Mouse (Mus musculus) limb, embryonic 14.5 days (tissue): Measurements from ENCODE around the gene Copz2. TPM values are rescaled to one million over a fixed set of nuclear protein-coding genes. Genes with fewer than 3 reads are reported as not detected.
A peak's percentile ranks its signal among the peaks of the same experiment; 100 is the strongest.

Experiments
- ATAC-seq: fragments of 200-750 bp; cut with Nextera tagmentation; 2 replicates; pipeline ENCODE4 v1.8.0; 2017; ENCODE audit warnings: low read depth, moderate number of reproducible peaks, moderate TSS enrichment; ENCODE audit not compliant: low FRiP score
- DNase-seq: peaks from one replicate; pipeline ENCODE4 v3.0.0-alpha.2; 2015; ENCODE audit warnings: low spot score
- H3K27ac ChIP-seq: fragments of 300-500 bp; sonication (generic); replicated peaks from 2 replicates; pipeline ENCODE4 v1.5.1; 2014; ENCODE audit warnings: low read depth, mild to moderate bottlenecking, low read length, moderate library complexity, mixed read lengths
- H3K27me3 ChIP-seq: fragments of 300-500 bp; sonication (generic); 2 replicates; pipeline ENCODE4 v1.6.1; 2014; ENCODE audit warnings: low read length, mixed read lengths; ENCODE audit not compliant: control insufficient read depth, insufficient read depth
- H3K36me3 ChIP-seq: fragments of 300-500 bp; sonication (generic); 2 replicates; pipeline ENCODE4 v1.6.1; 2014; ENCODE audit warnings: mild to moderate bottlenecking, low read length, moderate library complexity, mixed read lengths; ENCODE audit not compliant: control insufficient read depth, insufficient read depth
- H3K4me1 ChIP-seq: fragments of 300-500 bp; sonication (generic); 2 replicates; pipeline ENCODE4 v1.6.1; 2014; ENCODE audit warnings: antibody characterized with exemption, low read length, mixed read lengths; ENCODE audit not compliant: control insufficient read depth, insufficient read depth
- H3K4me2 ChIP-seq: fragments of 300-500 bp; sonication (generic); replicated peaks from 2 replicates; pipeline ENCODE4 v1.6.1; 2014; ENCODE audit warnings: low read depth, mild to moderate bottlenecking, low read length, moderate library complexity; ENCODE audit not compliant: severe bottlenecking
- H3K4me3 ChIP-seq: fragments of 300-500 bp; sonication (generic); replicated peaks from 2 replicates; pipeline ENCODE4 v1.5.1; 2014; ENCODE audit warnings: low read length
- H3K9ac ChIP-seq: fragments of 300-500 bp; sonication (generic); 2 replicates; pipeline ENCODE4 v1.6.1; 2014; ENCODE audit warnings: mild to moderate bottlenecking, low read depth, low read length, moderate library complexity; ENCODE audit not compliant: severe bottlenecking
- H3K9me3 ChIP-seq: fragments of 300-500 bp; sonication (generic); 2 replicates; pipeline ENCODE4 v1.6.1; 2016; ENCODE audit warnings: low read length; ENCODE audit not compliant: control insufficient read depth
- POLR2A ChIP-seq: fragments of 200-500 bp; IDR thresholded peaks from 2 replicates; pipeline ENCODE4 v1.8.0; 2012; ENCODE audit warnings: inconsistent platforms, mild to moderate bottlenecking, moderate library complexity, borderline replicate concordance; ENCODE audit not compliant: insufficient read depth, insufficient read length; ENCODE audit errors: extremely low read depth
- WGBS: fragments of 180-500 bp; shearing (Covaris S2); extraction: QIAGEN DNeasy Blood & Tissue Kit; methylation state at CpG from one replicate; pipeline ENCODE4 v1.1.7; 2014; 5-methylcytosine and 5-hydroxymethylcytosine counted together
- microRNA counts: library from miRNA; unstranded; fragments of <30 nt; microRNA quantifications from one replicate; lab custom pipeline; 2016
- microRNA-seq: library from miRNA; unstranded; fragments of <30 nt; microRNA quantifications from one replicate; pipeline ENCODE4, GENCODE M21; 2016
- polyA plus RNA-seq, 2 experiments: library from polyadenylated mRNA; depleted of rRNA in 1 of 2; stranded (reverse) in 1 of 2; unstranded in 1 of 2; fragments of >200 nt; fragmentation: Nextera tagmentation in 1 of 2; extraction: Ambion mirVana in 1 of 2; gene quantifications; 2 replicates each; pipeline versions ENCODE4 v1.2.1 to v1.2.3; 2012 to 2014

Copz2 gene
- polyA plus RNA-seq, 2 experiments: 141 to 210 TPM

DNA sequence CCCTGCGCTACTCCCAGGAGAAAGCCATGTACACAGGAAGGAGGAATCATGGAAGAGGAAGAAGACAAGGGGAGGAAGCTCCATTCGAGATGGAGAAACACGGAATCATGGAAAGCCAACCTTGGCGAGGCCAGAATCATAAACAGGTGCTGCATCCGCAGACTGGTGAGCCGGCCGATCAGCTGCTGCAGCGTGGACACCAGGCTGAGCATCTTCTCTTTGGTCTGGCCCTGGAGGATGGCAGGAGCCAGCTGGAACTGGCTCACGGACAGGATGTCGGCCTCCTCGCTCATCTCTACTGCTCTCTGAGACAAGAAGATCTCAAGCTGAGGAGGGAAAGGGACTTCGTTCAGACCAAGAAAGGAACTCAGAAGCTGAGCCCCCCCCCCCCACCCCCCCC is 58.9 kb downstream of the Copz2 start:
- no peak for TF ChIP-seq POLR2A
- no peaks in the 10 kb centered on the region for H3K9me3 ChIP-seq
- no peak for DNase-seq
- no peak for ATAC-seq
- no peak overlapping the region for H3K4me3 ChIP-seq
- peaks cover 51% of the 10 kb centered on the region for H3K36me3 ChIP-seq
- H3K27ac ChIP-seq: no peak overlapping the region
- H3K27me3 ChIP-seq: no peaks in the 10 kb centered on the region
- WGBS: 90% methylated on average over 12 of the region's 12 CpGs
- H3K9ac ChIP-seq: no peak overlapping the region
- H3K4me2 ChIP-seq: no peak overlapping the region
- no peaks in the 10 kb centered on the region for H3K4me1 ChIP-seq

GRCm38 (mm10) chr11:96910003-96910402 is 60.3 kb downstream of the Copz2 start:
- no peaks in the 10 kb centered on the region for H3K27me3 ChIP-seq
- TF ChIP-seq POLR2A: no peak
- H3K36me3 ChIP-seq: peaks cover 51% of the 10 kb centered on the region
- ATAC-seq (peak; percentile 78; the same call in 1 of the 2 replicates), DNase-seq (peak; percentile 88)
- H3K9ac ChIP-seq: no peak overlapping the region
- H3K9me3 ChIP-seq: no peaks in the 10 kb centered on the region
- no peaks in the 10 kb centered on the region; the same call in 1 of the 2 replicates for H3K4me1 ChIP-seq
- H3K27ac ChIP-seq: no peak overlapping the region
- no peak overlapping the region for H3K4me2 ChIP-seq
- WGBS: 32% methylated on average over 7 of the region's 7 CpGs
- H3K4me3 ChIP-seq: no peak overlapping the region

MicroRNAs encoded within 50 kb of the gene (microRNA counts, 519-probe panel; counts per million panel counts)
- 4,398 counts per million, percentile 88 among the panel's probes with 10 or more counts for microRNA mmu-miR-152 (lab: Ali Mortazavi, UCI)

Small RNA genes within 50 kb of the gene (microRNA-seq; reads per million reads assigned to microRNA genes)
- 368 reads per million, percentile 61 among the genes with 10 or more reads in this experiment for gene Mir152

Other genes with a start within 250 kb of the Copz2 start
- gene Snx11, start 72.3 kb upstream of the Copz2 start, polyA plus RNA-seq (2012; rRNA removed): 28.3 and 28.7 TPM in 2 replicates
- gene Snx11, start 72.3 kb upstream of the Copz2 start, polyA plus RNA-seq (2014; fragmentation: Nextera tagmentation; extraction: Ambion mirVana): 11.9 and 13.3 TPM in 2 replicates
- 68.4 and 98.9 TPM in 2 replicates for gene Cbx1, start 60.7 kb upstream of the Copz2 start, polyA plus RNA-seq (2012; rRNA removed)
- gene Cbx1, start 60.7 kb upstream of the Copz2 start, polyA plus RNA-seq (2014; fragmentation: Nextera tagmentation; extraction: Ambion mirVana): 87.8 and 98.5 TPM in 2 replicates
- 94.5 and 125 TPM in 2 replicates for gene Nfe2l1, start 19.9 kb upstream of the Copz2 start, polyA plus RNA-seq (2012; rRNA removed)
- gene Nfe2l1, start 19.9 kb upstream of the Copz2 start, polyA plus RNA-seq (2014; fragmentation: Nextera tagmentation; extraction: Ambion mirVana): 42.0 and 49.6 TPM in 2 replicates
- gene Cdk5rap3, start 66.6 kb downstream of the Copz2 start, polyA plus RNA-seq (2012; rRNA removed): 71.4 and 74.5 TPM in 2 replicates
- 79.6 and 83.6 TPM in 2 replicates for gene Cdk5rap3, start 66.6 kb downstream of the Copz2 start, polyA plus RNA-seq (2014; fragmentation: Nextera tagmentation; extraction: Ambion mirVana)
- gene Prr15l, start 78.2 kb downstream of the Copz2 start, polyA plus RNA-seq (2012; rRNA removed): 0.47 and 1.2 TPM in 2 replicates
- gene Prr15l, start 78.2 kb downstream of the Copz2 start, polyA plus RNA-seq (2014; fragmentation: Nextera tagmentation; extraction: Ambion mirVana): 3.3 and 3.7 TPM in 2 replicates
- 13.9 and 15.4 TPM in 2 replicates for gene Pnpo, start 94.1 kb downstream of the Copz2 start, polyA plus RNA-seq (2012; rRNA removed)
- gene Pnpo, start 94.1 kb downstream of the Copz2 start, polyA plus RNA-seq (2014; fragmentation: Nextera tagmentation; extraction: Ambion mirVana): 22.6 and 24.2 TPM in 2 replicates
- gene Sp2, start 133.1 kb downstream of the Copz2 start, polyA plus RNA-seq (2012; rRNA removed): 16.0 and 22.3 TPM in 2 replicates
- gene Sp2, start 133.1 kb downstream of the Copz2 start, polyA plus RNA-seq (2014; fragmentation: Nextera tagmentation; extraction: Ambion mirVana): 17.1 and 18.7 TPM in 2 replicates
- 4.8 and 5.6 TPM in 2 replicates for gene Sp6, start 163.5 kb downstream of the Copz2 start, polyA plus RNA-seq (2012; rRNA removed)
- 3.9 and 4.5 TPM in 2 replicates for gene Sp6, start 163.5 kb downstream of the Copz2 start, polyA plus RNA-seq (2014; fragmentation: Nextera tagmentation; extraction: Ambion mirVana)
- 23.3 and 29.0 TPM in 2 replicates for gene Scrn2, start 180.1 kb downstream of the Copz2 start, polyA plus RNA-seq (2012; rRNA removed)
- 20.3 and 21.4 TPM in 2 replicates for gene Scrn2, start 180.1 kb downstream of the Copz2 start, polyA plus RNA-seq (2014; fragmentation: Nextera tagmentation; extraction: Ambion mirVana)
- gene Lrrc46, start 191.5 kb downstream of the Copz2 start, polyA plus RNA-seq (2012; rRNA removed): 0.63 and 0.95 TPM in 2 replicates
- 0.69 and 0.91 TPM in 2 replicates for gene Lrrc46, start 191.5 kb downstream of the Copz2 start, polyA plus RNA-seq (2014; fragmentation: Nextera tagmentation; extraction: Ambion mirVana)
- 84.5 and 92.2 TPM in 2 replicates for gene Mrpl10, start 191.7 kb downstream of the Copz2 start, polyA plus RNA-seq (2012; rRNA removed)
- gene Mrpl10, start 191.7 kb downstream of the Copz2 start, polyA plus RNA-seq (2014; fragmentation: Nextera tagmentation; extraction: Ambion mirVana): 77.3 and 82.3 TPM in 2 replicates
- 12.7 and 15.9 TPM in 2 replicates for gene Osbpl7, start 200.8 kb downstream of the Copz2 start, polyA plus RNA-seq (2012; rRNA removed)
- 6.9 and 7.0 TPM in 2 replicates for gene Osbpl7, start 200.8 kb downstream of the Copz2 start, polyA plus RNA-seq (2014; fragmentation: Nextera tagmentation; extraction: Ambion mirVana)